Mouse (Mus musculus): ENCODE data around the gene 2310033P09Rik.

The 2310033P09Rik gene

DNA sequence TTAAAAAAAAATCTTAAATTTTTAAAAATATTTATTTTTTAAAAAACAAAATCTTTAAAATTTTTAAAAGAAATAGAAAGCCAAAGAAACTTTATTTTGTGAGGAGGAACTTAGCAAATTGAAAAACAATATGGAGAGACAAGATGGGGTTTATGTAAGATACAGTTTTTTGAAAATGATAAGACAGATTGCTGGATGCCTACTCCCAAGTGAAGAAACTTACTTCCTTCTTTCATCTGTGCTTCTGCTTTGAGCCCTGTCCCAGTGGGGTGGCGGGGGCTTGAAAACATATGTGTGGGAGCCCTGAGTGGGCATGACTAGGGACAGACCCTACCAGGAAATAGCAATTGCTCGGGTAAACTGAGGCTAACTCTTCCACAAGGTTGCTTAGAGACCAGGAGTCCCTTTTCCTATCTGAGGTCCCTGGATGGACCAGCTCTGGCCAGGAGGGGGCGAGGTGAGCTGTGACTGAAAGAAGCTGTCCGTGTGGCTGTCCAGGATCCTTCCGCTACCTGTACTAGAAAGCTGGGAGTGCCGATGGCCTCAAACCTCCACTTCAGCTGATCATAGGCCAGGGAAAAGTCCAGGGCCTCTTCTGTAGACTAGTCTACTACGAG is 22.1 kb downstream of the 2310033P09Rik start:
- peak; percentile 78 for DNase-seq

DNA sequence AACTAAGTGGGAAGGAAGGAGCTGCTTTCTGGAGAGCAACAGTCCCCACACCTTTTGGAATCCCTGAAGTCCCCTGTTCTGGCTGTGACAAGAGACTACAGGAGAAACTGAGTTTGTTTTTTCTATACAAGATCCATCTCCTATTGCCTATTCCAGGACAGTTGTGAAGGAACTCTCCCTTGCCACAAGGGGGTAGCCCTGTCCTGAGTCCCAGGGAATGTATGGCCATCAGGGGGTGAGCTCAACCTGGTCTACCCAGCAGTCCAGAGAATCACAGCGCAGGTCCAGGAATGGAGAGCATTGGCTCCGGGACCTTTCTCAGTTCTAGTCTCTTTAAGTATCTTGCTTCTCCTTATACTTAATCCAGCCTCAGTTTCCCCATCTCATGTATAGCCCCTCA is 24.7 kb downstream of the 2310033P09Rik start:
- no peak for DNase-seq

DNA sequence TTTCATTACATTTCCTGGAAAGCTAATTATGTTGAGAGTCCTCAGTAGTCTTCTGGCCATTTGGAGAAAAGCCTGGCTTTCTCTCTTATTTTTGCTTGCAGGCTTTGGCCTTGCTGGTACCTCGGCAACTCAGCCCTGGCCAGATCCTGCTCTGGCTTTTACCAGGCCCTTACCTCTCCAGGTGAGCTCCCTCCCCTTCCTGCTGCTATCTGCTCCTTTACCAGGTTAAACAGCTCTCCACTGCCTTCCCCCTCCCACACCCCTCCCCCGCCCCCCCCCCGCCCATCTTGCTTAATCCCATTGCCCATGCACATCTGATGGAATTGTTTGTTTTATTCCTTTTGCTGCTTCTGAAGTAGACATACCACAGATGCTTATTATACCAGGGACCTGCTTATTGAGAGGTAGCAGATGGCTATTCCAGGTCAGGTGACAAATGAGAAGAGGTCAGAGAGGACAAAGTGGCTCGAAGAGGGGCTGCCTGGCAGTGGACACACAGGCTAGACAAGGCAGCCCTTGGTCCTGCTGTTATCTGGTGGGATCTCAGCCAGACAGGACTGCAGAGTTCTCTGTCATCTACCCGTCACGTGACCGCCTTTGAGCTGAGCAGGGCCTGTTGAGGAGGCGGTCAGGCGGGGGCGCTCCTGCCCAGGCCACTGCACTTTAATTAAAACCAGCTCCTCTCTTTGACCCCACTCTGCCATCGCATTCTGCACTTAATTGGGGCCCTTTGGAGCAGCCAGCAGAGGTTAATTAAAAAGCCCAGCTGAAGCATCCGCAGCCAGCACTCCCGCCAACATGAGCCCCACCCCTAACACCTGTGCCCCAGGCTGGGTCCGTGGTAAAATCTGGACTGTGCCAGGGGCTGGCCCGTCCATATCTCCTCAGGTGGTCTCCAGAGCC is 30.7 kb downstream of the 2310033P09Rik start:
- peak; percentile 83 for DNase-seq

DNA sequence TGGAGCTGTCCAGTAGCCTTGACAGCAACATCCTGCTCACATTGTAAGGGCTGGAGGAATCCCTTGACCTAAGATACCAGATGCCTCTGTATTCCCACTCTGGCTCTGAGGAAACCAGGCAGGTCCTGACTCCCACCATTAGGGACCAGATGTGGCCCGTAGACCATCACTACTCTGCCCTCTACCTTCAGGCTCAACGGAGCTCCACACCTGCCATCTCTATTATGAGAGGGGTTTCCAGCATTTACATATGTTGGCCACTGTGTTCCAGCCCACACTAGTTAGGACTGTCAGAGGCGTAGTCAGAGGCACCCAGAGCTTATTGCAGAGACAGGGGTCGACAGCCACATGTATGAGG is 31.3 kb downstream of the 2310033P09Rik start:
- no peak for DNase-seq

DNA sequence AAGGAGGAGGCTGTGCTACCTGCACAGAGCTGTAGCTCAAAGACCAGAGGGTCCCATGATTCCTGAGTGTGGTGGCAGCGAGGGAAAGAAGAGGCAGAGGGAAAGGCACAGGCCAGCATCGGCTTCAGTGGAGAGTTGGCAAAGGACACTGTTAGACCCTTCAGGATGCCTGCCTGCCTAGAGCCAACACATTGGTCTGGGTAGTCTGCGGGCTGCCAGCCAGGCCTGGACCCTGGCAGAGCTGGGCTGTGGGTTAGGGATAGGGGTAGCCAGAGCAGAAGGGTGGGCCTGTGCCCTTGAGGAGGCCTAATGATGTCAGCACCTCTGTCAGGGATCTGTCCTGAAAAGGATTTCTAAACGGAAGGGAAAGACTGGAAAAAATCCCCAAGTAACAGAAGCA is 31.7 kb downstream of the 2310033P09Rik start:
- DNase-seq: no peak

DNA sequence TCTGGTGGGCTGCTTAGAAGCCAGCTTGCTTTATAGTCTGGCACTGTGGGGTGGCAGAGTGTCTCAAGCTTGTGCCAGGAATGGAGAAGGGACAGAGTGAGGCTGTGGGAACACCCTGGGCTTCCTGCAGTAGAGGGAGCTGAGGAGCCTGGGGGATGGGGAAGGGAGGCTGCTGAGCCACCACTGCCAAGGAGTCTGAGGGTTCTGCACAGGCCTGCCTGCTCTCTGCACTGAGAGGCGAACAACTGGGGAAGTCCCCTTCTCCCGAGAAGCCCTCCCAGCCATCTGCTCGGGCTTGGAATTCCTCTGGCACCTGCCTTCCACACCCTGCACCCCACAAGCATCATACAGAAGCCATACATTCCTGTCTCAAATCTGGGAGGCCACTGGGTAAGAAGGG is 33.7 kb downstream of the 2310033P09Rik start:
- DNase-seq: no peak

DNA sequence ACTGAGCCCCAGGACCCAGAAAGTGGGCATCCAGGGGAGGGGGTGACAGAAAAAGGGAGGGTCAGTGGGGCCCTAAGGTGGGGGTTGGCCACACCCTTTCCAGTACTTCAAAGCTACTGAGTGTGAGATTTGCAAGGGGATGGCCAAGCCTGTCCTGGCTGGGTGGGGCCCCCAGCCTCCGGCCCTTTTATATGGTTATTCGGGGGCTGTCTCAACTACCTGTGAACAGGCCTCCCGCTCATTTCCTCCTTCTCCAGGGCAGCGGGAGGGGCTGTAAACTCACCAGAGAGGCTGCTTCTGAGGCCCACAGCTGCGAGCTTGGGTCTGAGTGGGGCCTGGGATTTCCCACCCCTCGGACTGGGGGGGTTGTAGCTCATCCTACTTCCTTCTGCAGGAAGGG is 35.7 kb downstream of the 2310033P09Rik start:
- DNase-seq: no peak

DNA sequence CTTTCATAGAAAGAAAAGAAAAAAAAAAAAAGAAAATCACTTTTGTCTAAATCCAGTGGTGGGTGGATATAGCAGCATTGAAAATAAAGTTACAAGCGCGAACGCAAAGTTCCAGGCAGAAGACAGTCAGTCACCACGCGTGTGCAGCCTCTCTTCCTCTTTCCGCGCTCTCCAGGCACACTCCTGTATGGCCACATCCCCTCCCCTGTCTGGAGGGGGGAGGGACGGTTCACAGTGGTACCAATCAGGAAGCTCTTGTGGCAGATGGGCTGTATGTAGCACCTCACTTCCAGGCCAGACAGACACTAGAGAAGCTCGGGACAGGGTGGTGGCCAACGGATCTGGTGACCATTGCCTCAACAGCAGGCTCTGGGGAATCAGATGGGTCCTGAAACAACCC is 40.0 kb downstream of the 2310033P09Rik start:
- DNase-seq: no peak

DNA sequence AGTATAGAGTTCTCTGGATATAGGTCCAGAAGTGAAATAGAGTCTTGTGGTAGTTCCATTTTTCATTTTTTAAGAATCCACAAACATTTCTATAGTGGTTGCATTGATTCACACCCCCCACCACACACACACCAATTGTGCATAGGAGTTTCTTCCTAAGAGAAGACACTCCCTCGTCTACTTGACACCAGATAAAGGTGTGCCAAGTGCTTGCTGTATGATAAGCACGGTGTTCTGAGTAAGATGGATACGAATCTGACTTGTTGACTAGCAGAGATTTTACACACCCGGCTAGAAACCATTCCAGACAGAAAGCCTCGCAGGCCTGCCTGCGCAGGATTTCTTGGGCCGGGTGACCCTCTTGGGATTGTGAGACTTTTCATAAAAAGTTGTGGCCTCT is 51.5 kb downstream of the 2310033P09Rik start:
- no peak for DNase-seq

Data from kidney, postnatal 14 days (tissue).